Mouse (Mus musculus) liver, embryonic 11.5 days (tissue): Measurements from ENCODE around the gene Lin7b. TPM values are rescaled to one million over a fixed set of nuclear protein-coding genes. Genes with fewer than 3 reads are reported as not detected.
A peak's percentile ranks its signal among the peaks of the same experiment; 100 is the strongest.

Experiments
- ATAC-seq: fragments of 200-750 bp; cut with Nextera tagmentation; replicated peaks from 2 replicates; pipeline ENCODE4 v1.8.0; 2017; ENCODE audit warnings: moderate number of reproducible peaks, mild to moderate bottlenecking, moderate TSS enrichment, moderate library complexity; ENCODE audit not compliant: low FRiP score
- DNase-seq: peaks from one replicate; pipeline ENCODE4 v3.0.0-alpha.2; 2017; ENCODE audit warnings: low spot score
- H3K27ac ChIP-seq: fragments of 300-500 bp; sonication (generic); 2 replicates; pipeline ENCODE4 v1.5.1; 2014; ENCODE audit warnings: mild to moderate bottlenecking, low read depth, low read length, control low read depth
- H3K27me3 ChIP-seq: fragments of 300-500 bp; sonication (generic); replicated peaks from 2 replicates; pipeline ENCODE4 v1.6.1; 2014; ENCODE audit warnings: low read length, mixed read lengths; ENCODE audit not compliant: control insufficient read depth, insufficient read depth
- H3K36me3 ChIP-seq: fragments of 300-500 bp; sonication (generic); 2 replicates; pipeline ENCODE4 v1.6.1; 2014; ENCODE audit warnings: mild to moderate bottlenecking, low read length, moderate library complexity, mixed read lengths; ENCODE audit not compliant: control insufficient read depth, insufficient read depth
- H3K4me1 ChIP-seq: fragments of 300-500 bp; sonication (generic); replicated peaks from 2 replicates; pipeline ENCODE4 v1.6.1; 2014; ENCODE audit warnings: low read length, mixed read lengths; ENCODE audit not compliant: control insufficient read depth, insufficient read depth
- H3K4me2 ChIP-seq: fragments of 300-500 bp; sonication (generic); 2 replicates; pipeline ENCODE4 v1.6.1; 2014; ENCODE audit warnings: mild to moderate bottlenecking, control low read depth, moderate library complexity
- H3K4me3 ChIP-seq: fragments of 300-500 bp; sonication (generic); 2 replicates; pipeline ENCODE4 v1.5.1; 2014; ENCODE audit warnings: low read depth, low read length, control low read depth
- H3K9ac ChIP-seq: fragments of 300-500 bp; sonication (generic); 2 replicates; pipeline ENCODE4 v1.6.1; 2014; ENCODE audit warnings: low read depth, low read length, control low read depth
- H3K9me3 ChIP-seq: fragments of 300-500 bp; sonication (generic); 2 replicates; pipeline ENCODE4 v1.6.1; 2016; ENCODE audit warnings: low read length, inconsistent platforms, mixed read lengths; ENCODE audit not compliant: control insufficient read depth
- WGBS: fragments of 180-500 bp; shearing (Covaris S2); extraction: QIAGEN DNeasy Blood & Tissue Kit; methylation state at CpG from one replicate; pipeline ENCODE4 v1.1.7; 2014; 5-methylcytosine and 5-hydroxymethylcytosine counted together
- polyA plus RNA-seq: library from polyadenylated mRNA; unstranded; fragments of >200 nt; fragmentation: Nextera tagmentation; extraction: Ambion mirVana; gene quantifications from 2 replicates; pipeline ENCODE4 v1.2.1, GENCODE M21; 2014

Lin7b gene
- polyA plus RNA-seq, 1 experiment from 2014 or later, result not detected

- Histone ChIP-seq H3K36me3 (no peaks in the 10 kb centered on the region), H3K4me2 (no peak overlapping the region), H3K4me3 (no peak overlapping the region), H3K27me3 (peaks cover 6% of the 10 kb centered on the region; the same call in 1 of the 2 replicates), H3K9ac (no peak overlapping the region), H3K9me3 (no peaks in the 10 kb centered on the region), H3K4me1 (peaks cover 25% of the 10 kb centered on the region), H3K27ac (no peak overlapping the region)
- WGBS, result 22% methylated on average over 13 of the region's 13 CpGs
- ATAC-seq, result no peak
- no peak for DNase-seq
These were observed 26.8 kb downstream of the Lin7b start for GRCm38 (mm10) chr7:45343543-45343942.

- ATAC-seq (no peak), DNase-seq (no peak)
- no peak overlapping the region for H3K4me2 ChIP-seq
- H3K27me3 ChIP-seq, result peaks cover 20% of the 10 kb centered on the region
- H3K9me3 ChIP-seq, result no peaks in the 10 kb centered on the region
- H3K4me1 ChIP-seq, result peaks cover 33% of the 10 kb centered on the region
- H3K4me3 ChIP-seq, result no peak overlapping the region
- H3K36me3 ChIP-seq, result no peaks in the 10 kb centered on the region
- no peak overlapping the region for H3K27ac ChIP-seq
- no peak overlapping the region for H3K9ac ChIP-seq
- 85% methylated on average over 11 of the region's 11 CpGs for WGBS
These were observed 28.3 kb downstream of the Lin7b start for GRCm38 (mm10) chr7:45342081-45342480.

DNA sequence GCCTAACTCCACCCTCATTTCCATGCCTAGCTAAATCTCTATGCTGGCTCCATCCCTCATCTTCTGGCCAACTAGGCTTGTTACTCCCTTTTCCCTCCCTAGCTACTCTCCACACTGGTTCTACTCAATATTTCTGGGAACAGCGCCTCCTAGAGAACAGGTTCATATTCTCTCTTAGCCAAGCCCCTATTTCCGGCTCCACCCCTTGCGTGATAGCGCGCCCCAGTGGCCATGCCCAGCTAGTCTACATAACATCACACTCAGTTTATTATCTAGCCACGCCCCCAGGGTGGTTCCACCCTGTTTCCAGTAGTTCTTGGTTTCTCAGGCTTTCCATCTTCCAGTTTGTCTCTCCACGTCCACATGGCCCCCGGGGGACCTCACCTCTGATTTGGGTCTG lies 29.1 kb downstream of the Lin7b start:
- Histone ChIP-seq H3K27ac (no peak overlapping the region), H3K9me3 (no peaks in the 10 kb centered on the region), H3K36me3 (no peaks in the 10 kb centered on the region), H3K4me2 (peak overlapping the region; percentile 98), H3K9ac (no peak overlapping the region), H3K27me3 (peaks cover 24% of the 10 kb centered on the region), H3K4me3 (peak overlapping the region; percentile 60), H3K4me1 (peaks cover 33% of the 10 kb centered on the region)
- ATAC-seq (peak; percentile 56), DNase-seq (peak; percentile 77)
- WGBS, result 3% methylated on average over 8 of the region's 8 CpGs

DNA sequence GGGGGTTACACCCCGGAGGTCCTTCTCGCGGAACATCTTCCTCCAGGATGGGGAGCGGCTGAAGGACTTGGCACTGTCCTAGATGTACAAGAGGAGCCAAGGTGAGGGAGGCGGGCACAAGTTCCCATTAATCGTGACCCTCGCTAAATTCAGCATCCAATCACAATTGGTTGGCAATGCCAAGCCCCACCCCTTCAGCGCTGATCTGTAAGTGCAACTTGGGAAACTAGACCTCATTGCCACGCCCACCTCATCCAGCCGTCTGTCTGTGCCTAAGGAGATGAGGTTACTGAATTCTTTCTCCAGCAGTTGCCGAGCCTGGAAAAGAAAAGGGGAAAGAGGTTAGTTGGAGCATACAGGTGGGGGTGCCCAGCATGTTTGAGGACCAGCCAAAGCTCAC lies 29.7 kb downstream of the Lin7b start:
- 0% methylated on average over 11 of the region's 11 CpGs for WGBS
- Histone ChIP-seq H3K4me1 (peaks cover 33% of the 10 kb centered on the region), H3K27me3 (peaks cover 24% of the 10 kb centered on the region), H3K4me2 (peak overlapping the region; percentile 98), H3K9ac (peak overlapping the region; percentile 73; the same call in 1 of the 2 replicates), H3K27ac (0 out of 2 replicates have a peak overlapping the region, but pooled peaks have one; percentile 13), H3K36me3 (no peaks in the 10 kb centered on the region), H3K9me3 (no peaks in the 10 kb centered on the region), H3K4me3 (peak overlapping the region; percentile 60)
- DNase-seq (peak; percentile 59), ATAC-seq (peak; percentile 32)

- H3K4me1 ChIP-seq, result peaks cover 33% of the 10 kb centered on the region
- peak overlapping the region; percentile 60 for H3K4me3 ChIP-seq
- ATAC-seq (no peak), DNase-seq (no peak)
- H3K36me3 ChIP-seq, result no peaks in the 10 kb centered on the region
- H3K9ac ChIP-seq, result peak overlapping the region; percentile 73
- peak overlapping the region; percentile 98 for H3K4me2 ChIP-seq
- H3K27me3 ChIP-seq, result peaks cover 24% of the 10 kb centered on the region
- H3K9me3 ChIP-seq, result no peaks in the 10 kb centered on the region
- WGBS, result 3% methylated on average over 11 of the region's 11 CpGs
- H3K27ac ChIP-seq, result no peak overlapping the region
These were observed 30.3 kb downstream of the Lin7b start for GRCm38 (mm10) chr7:45340066-45340442.

DNA sequence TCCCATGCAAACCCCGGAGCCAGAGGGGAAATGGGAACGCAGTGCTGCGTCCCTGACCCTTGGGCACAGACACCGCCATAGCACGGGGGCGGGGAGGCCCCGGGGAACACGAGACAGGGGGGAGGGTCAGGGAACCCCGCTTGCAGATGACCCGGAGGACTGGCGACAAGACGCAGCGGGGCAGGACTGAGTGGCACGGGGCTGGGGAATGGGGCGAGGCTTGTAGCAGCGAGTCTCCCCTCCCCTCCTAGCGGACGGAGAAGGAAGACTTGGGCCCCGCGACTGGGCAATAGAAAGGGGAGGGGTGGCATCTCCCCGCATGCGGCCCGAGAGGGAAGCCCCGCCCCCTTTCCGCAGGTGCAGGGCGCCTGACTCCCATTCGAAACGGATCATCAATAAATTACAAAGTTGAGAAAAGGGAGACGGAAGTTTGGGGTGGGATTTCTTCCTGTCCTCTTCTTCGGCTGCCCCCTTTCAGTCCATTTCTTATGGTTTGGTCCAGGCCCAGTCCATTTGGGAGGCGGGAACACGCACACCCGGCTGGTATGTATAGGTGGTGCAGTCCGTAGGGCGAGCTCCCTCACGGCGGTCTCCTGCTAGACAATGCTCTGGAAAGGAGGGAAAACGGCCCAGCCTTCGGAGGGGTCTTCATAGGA lies 30.8 kb downstream of the Lin7b start:
- peaks cover 38% of the 10 kb centered on the region for H3K4me1 ChIP-seq
- WGBS, result 1% methylated on average over 36 of the region's 39 CpGs
- H3K4me2 ChIP-seq, result peak overlapping the region; percentile 98
- H3K4me3 ChIP-seq, result peak overlapping the region; percentile 60
- peak; percentile 85 for DNase-seq
- H3K9me3 ChIP-seq, result no peaks in the 10 kb centered on the region
- H3K9ac ChIP-seq, result peak overlapping the region; percentile 73
- no peaks in the 10 kb centered on the region for H3K36me3 ChIP-seq
- ATAC-seq, result peak; percentile 82
- peaks cover 24% of the 10 kb centered on the region for H3K27me3 ChIP-seq
- H3K27ac ChIP-seq, result peak overlapping the region; percentile 49; the same call in 1 of the 2 replicates

- Histone ChIP-seq H3K4me3 (peak overlapping the region; percentile 60), H3K27ac (no peak overlapping the region), H3K36me3 (no peaks in the 10 kb centered on the region), H3K9ac (peak overlapping the region; percentile 73; the same call in 1 of the 2 replicates), H3K4me2 (peak overlapping the region; percentile 98), H3K9me3 (no peaks in the 10 kb centered on the region), H3K4me1 (peaks cover 41% of the 10 kb centered on the region), H3K27me3 (peaks cover 25% of the 10 kb centered on the region)
- no peak for ATAC-seq
- 4% methylated on average over 14 of the region's 14 CpGs for WGBS
- peak; percentile 48 for DNase-seq
These were observed 32.0 kb downstream of the Lin7b start for GRCm38 (mm10) chr7:45338161-45338911.

- ATAC-seq (no peak), DNase-seq (no peak)
- H3K36me3 ChIP-seq, result no peaks in the 10 kb centered on the region
- no peak overlapping the region for H3K27ac ChIP-seq
- H3K4me2 ChIP-seq, result no peak overlapping the region
- H3K4me3 ChIP-seq, result no peak overlapping the region
- no peak overlapping the region for H3K9ac ChIP-seq
- peaks cover 34% of the 10 kb centered on the region for H3K27me3 ChIP-seq
- WGBS, result 14% methylated on average over 4 of the region's 4 CpGs
- no peaks in the 10 kb centered on the region for H3K9me3 ChIP-seq
- H3K4me1 ChIP-seq, result peaks cover 46% of the 10 kb centered on the region
These were observed 32.9 kb downstream of the Lin7b start for GRCm38 (mm10) chr7:45337469-45337868.
